Comparison of ENCODE assay signal across 18 mouse cellular contexts in the genomic region with DNA sequence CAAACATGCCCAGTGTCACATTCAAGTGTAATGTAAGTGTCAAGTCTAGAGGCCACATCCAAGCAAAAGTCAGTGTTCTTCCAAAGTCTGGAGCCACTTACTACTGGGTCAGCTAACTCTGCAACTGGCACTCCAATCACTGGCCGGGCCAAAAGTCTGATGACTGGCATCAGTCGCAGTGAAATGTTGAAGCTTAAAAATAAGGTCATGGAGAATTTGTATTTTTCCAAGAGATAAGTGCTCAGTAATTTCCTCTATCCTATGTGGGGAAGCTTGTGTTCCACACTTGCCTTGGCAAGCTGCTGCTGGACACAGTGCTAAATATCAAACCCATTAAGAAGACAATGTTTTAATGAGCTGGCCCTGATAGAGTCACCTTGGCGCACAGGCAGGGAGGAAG. TPM values are rescaled to one million over a fixed set of nuclear protein-coding genes. Genes with fewer than 3 reads are reported as not detected.
DNase-seq lines count a peak whose midpoint lies in the region; ATAC-seq and TF ChIP-seq lines count a peak whose summit lies in the region.
"Had no signal": no experiment of that assay in that cellular context is flagged by ENCODE, and none has a peak within 500 bp of the region (broad histone marks: within the 10 kb centered on the region; RNA-seq: fewer than 3 reads in every experiment).

No protein-coding gene starts in this region.

- H3K4me3 ChIP-seq in cerebellum, adult 2 months (replicated peaks; ENCODE audit: insufficient read depth, low read depth, low read length): no peak overlapping the region
- no peak overlapping the region for H3K4me3 ChIP-seq in heart, embryonic 12.5 days
- H3K4me3 ChIP-seq in midbrain, embryonic 12.5 days: no peak overlapping the region
- H3K4me3 ChIP-seq in midbrain, embryonic 15.5 days: no peak overlapping the region
- H3K4me3 ChIP-seq: forebrain, embryonic 10.5 days; kidney, embryonic 15.5 days had no signal

- no peak overlapping the region for H3K27ac ChIP-seq in cerebellum, adult 2 months (ENCODE audit: insufficient read depth, low read length)
- H3K27ac ChIP-seq in heart, embryonic 12.5 days (ENCODE audit: poor library complexity, severe bottlenecking): no peak overlapping the region
- 0 out of 2 replicates have a peak overlapping the region, but pooled peaks have one; percentile 5 for H3K27ac ChIP-seq in midbrain, embryonic 12.5 days (replicated peaks)
- H3K27ac ChIP-seq in midbrain, embryonic 15.5 days: no peak overlapping the region
- H3K27ac ChIP-seq: forebrain, embryonic 10.5 days; kidney, embryonic 15.5 days; liver, embryonic 14.5 days; macrophage; stomach, postnatal 0 days had no signal

- ATAC-seq in heart, embryonic 12.5 days (ENCODE audit: insufficient number of reproducible peaks, low FRiP score): no peak
- no peak for ATAC-seq in midbrain, embryonic 12.5 days (ENCODE audit: low FRiP score, low read depth)
- no peak for ATAC-seq in midbrain, embryonic 15.5 days (replicated peaks)
- ATAC-seq: intestine, postnatal 0 days had no signal

- H3K36me3 ChIP-seq in heart, embryonic 12.5 days: peaks cover 30% of the 10 kb centered on the region
- H3K36me3 ChIP-seq in midbrain, embryonic 12.5 days: 0 out of 2 replicates have a peak, but pooled peaks cover 11% of the 10 kb centered on the region
- no peaks in the 10 kb centered on the region for H3K36me3 ChIP-seq in midbrain, embryonic 15.5 days (replicated peaks)

- no peak for TF ChIP-seq CTCF in cerebellum, adult 2 months (IDR thresholded peaks at IDR 0.05; ENCODE audit: borderline replicate concordance, insufficient read depth, low read depth, low read length)

- peaks cover 18% of the 10 kb centered on the region for H3K4me1 ChIP-seq in cerebellum, adult 2 months (ENCODE audit: control insufficient read depth, insufficient read depth, low read length)
- peaks cover 51% of the 10 kb centered on the region for H3K4me1 ChIP-seq in heart, embryonic 12.5 days (replicated peaks)
- peaks cover 59% of the 10 kb centered on the region for H3K4me1 ChIP-seq in midbrain, embryonic 12.5 days
- H3K4me1 ChIP-seq in midbrain, embryonic 15.5 days: peaks cover 53% of the 10 kb centered on the region
- H3K4me1 ChIP-seq: kidney, embryonic 15.5 days had no signal

- no peak overlapping the region for H3K4me2 ChIP-seq in heart, embryonic 12.5 days
- H3K4me2 ChIP-seq in midbrain, embryonic 12.5 days (replicated peaks): no peak overlapping the region
- H3K4me2 ChIP-seq in midbrain, embryonic 15.5 days: no peak overlapping the region
- H3K4me2 ChIP-seq: heart, embryonic 11.5 days; kidney, embryonic 15.5 days had no signal

- H3K27me3 ChIP-seq in cerebellum, adult 2 months (ENCODE audit: control insufficient read depth, insufficient read depth, low read length): no peaks in the 10 kb centered on the region
- H3K27me3 ChIP-seq in heart, embryonic 12.5 days (replicated peaks): no peaks in the 10 kb centered on the region
- no peaks in the 10 kb centered on the region for H3K27me3 ChIP-seq in midbrain, embryonic 12.5 days
- H3K27me3 ChIP-seq in midbrain, embryonic 15.5 days (replicated peaks): no peaks in the 10 kb centered on the region
- H3K27me3 ChIP-seq: kidney, embryonic 15.5 days had no signal

- H3K9ac ChIP-seq in heart, embryonic 12.5 days: no peak overlapping the region
- no peak overlapping the region for H3K9ac ChIP-seq in midbrain, embryonic 12.5 days (replicated peaks)
- H3K9ac ChIP-seq in midbrain, embryonic 15.5 days: no peak overlapping the region
- H3K9ac ChIP-seq: kidney, embryonic 15.5 days; liver, embryonic 14.5 days had no signal

- H3K9me3 ChIP-seq in heart, embryonic 12.5 days (replicated peaks): 0 out of 2 replicates have a peak, but pooled peaks cover 4% of the 10 kb centered on the region
- H3K9me3 ChIP-seq in midbrain, embryonic 12.5 days: no peaks in the 10 kb centered on the region
- no peaks in the 10 kb centered on the region for H3K9me3 ChIP-seq in midbrain, embryonic 15.5 days
- H3K9me3 ChIP-seq: forebrain, embryonic 10.5 days; kidney, embryonic 15.5 days had no signal

- TF ChIP-seq POLR2A in cerebellum, adult 2 months (IDR thresholded peaks at IDR 0.05; ENCODE audit: borderline replicate concordance, insufficient read depth, low read length): no peak

- WGBS in cerebellum, adult 2 months: 36% methylated on average over 3 of the region's 3 CpGs
- WGBS in heart, embryonic 12.5 days: 74% methylated on average over 3 of the region's 3 CpGs
- WGBS in midbrain, embryonic 12.5 days: 92% methylated on average over 3 of the region's 3 CpGs
- 87% methylated on average over 3 of the region's 3 CpGs for WGBS in midbrain, embryonic 15.5 days

- peak; percentile 36 to 50 for DNase-seq in cerebellum, adult 2 months
- DNase-seq in cerebellum, postnatal 25 days: no peak
- peak; percentile 90 for DNase-seq in heart, adult 11 months
- no peak for DNase-seq in right cerebral cortex, postnatal 25 days
- DNase-seq: adrenal gland, postnatal 25 days; heart, postnatal 14 days; kidney, postnatal 4 days; thymus, postnatal 14 days had no signal

RNA-seq across cellular contexts. Expression of gene Psmb7, which starts 30.3 kb away (rescaled TPM):
- polyA plus RNA-seq in cerebellum, adult 2 months (2012; rRNA removed): 294 and 310 TPM in 2 replicates
- 211 and 213 TPM in 2 replicates for polyA plus RNA-seq in heart, embryonic 12.5 days (2016; fragmentation: Nextera tagmentation; extraction: Ambion mirVana)
- 273 and 282 TPM in 2 replicates for polyA plus RNA-seq in midbrain, embryonic 12.5 days (2016; fragmentation: Nextera tagmentation; extraction: Ambion mirVana)
- 260 and 270 TPM in 2 replicates for polyA plus RNA-seq in midbrain, embryonic 15.5 days (2015; fragmentation: Nextera tagmentation; extraction: Ambion mirVana)

Comparison
In these comparisons a context has a peak if more than half of its experiments do, and no peak if none do; other contexts are left out.
1. DNase-seq: peak in cerebellum, adult 2 months (2 of 2) and heart, adult 11 months (single experiment); none in cerebellum, postnatal 25 days (0 of 2) and right cerebral cortex, postnatal 25 days (single experiment).